Mouse (Mus musculus) cerebellum, postnatal 4 days (tissue): ENCODE measurements at regions not wholly inside any gene's neighbourhood (a gene's known extent, or its start where the extent isn't known, plus 50 kb on each side); places are given as distances from the start of the nearest gene placed in this dataset.

Experiments used
- DNase-seq, 2 experiments: peaks; one replicate each; pipeline ENCODE4 v3.0.0; 2022; ENCODE audit warnings: low spot score in 2 of 2, mixed read lengths in 1 of 2

DNA sequence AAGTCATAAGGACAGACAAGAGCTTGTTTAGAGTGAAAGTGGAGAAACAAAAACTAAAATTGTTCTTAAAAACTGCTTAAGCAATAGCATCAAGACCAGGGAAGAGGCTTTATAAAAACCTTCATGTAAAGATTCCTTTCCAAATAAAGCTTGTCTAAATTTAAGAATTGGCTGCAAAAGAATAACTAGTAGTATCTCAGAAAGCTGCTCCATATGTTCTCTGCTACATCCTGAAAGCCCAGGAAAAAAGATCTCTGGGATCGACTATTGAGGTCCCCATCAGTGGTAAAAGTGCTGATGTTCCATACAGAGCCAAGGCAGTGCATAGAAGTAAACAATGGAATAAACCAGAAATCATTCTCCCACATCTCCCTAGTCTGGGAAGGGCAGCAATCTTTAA is 281.2 kb upstream of the Cypt12 start:
- no peak for DNase-seq

DNA sequence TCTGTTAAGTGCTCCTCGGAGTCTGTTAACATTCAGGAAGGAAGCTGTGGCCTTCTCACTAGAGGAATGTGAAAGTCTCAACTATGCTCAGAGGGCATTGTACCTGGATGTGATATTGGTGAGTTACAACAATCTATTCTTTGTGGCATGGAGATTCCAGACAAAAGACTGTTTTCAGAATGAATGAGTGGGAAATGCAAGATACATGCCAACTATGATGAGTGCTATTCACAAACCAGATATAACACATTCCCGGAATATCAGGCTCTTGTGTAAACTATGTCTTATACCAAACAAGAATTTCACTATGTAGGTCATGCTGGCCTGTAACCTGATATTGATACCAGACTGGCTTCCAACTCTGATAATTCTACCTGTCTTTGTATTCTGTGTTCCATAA is 279.4 kb upstream of the Cypt12 start:
- no peak for DNase-seq
